In the genomic region with DNA sequence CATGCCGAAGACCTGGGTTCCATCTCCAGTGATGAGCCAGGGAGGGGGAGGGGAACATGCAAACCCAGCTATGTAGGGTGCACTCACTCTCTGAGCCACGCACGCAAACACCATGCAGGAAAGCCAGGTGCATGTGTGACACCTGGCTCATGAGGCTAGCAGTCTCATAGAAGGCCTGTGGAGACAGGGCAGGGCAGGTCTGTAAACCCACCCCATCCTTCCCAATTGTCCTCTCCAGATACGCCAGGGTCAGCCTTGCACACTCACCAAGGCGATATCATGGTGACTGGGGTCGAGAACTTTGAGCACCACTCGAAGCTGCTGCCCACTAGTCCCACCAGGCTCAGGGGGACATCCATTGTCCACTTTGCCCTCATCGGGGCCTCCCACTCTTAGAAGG, we compare ENCODE assay signal across 30 mouse cellular contexts.
"Had no signal": no experiment of that assay in that cellular context is flagged by ENCODE, and none has a peak within 500 bp of the region (broad histone marks: within the 10 kb centered on the region; RNA-seq: fewer than 3 reads in every experiment).

No protein-coding gene starts in this region.

- H3K4me2 ChIP-seq: limb, embryonic 12.5 days; limb, embryonic 13.5 days; limb, embryonic 15.5 days; liver, embryonic 11.5 days; liver, embryonic 12.5 days; liver, embryonic 13.5 days; liver, embryonic 15.5 days; lung, embryonic 14.5 days; lung, embryonic 15.5 days; midbrain, embryonic 11.5 days; midbrain, embryonic 12.5 days; midbrain, embryonic 13.5 days; midbrain, embryonic 15.5 days had no signal

- H3K4me1 ChIP-seq: limb, embryonic 10.5 days; limb, embryonic 12.5 days; limb, embryonic 13.5 days; limb, embryonic 15.5 days; liver, embryonic 12.5 days; liver, embryonic 15.5 days; lung, embryonic 15.5 days; megakaryocyte, embryonic 14.5 days; midbrain, embryonic 10.5 days; midbrain, embryonic 12.5 days; midbrain, embryonic 13.5 days; midbrain, embryonic 15.5 days had no signal

- H3K27ac ChIP-seq: limb, embryonic 10.5 days; limb, embryonic 12.5 days; limb, embryonic 13.5 days; limb, embryonic 15.5 days; liver, embryonic 12.5 days; liver, embryonic 13.5 days; liver, embryonic 14.5 days; liver, embryonic 15.5 days; lung, embryonic 15.5 days; macrophage; midbrain, embryonic 10.5 days; midbrain, embryonic 12.5 days; midbrain, embryonic 13.5 days; midbrain, embryonic 15.5 days had no signal

- H3K36me3 ChIP-seq: liver, embryonic 13.5 days; lung, embryonic 15.5 days; midbrain, embryonic 15.5 days had no signal

- H3K9me3 ChIP-seq: limb, embryonic 10.5 days; limb, embryonic 12.5 days; limb, embryonic 13.5 days; limb, embryonic 15.5 days; liver, embryonic 12.5 days; liver, embryonic 13.5 days; liver, embryonic 15.5 days; lung, embryonic 15.5 days; megakaryocyte, embryonic 14.5 days; midbrain, embryonic 10.5 days; midbrain, embryonic 12.5 days; midbrain, embryonic 13.5 days; midbrain, embryonic 15.5 days had no signal

- H3K27me3 ChIP-seq: limb, embryonic 12.5 days; limb, embryonic 13.5 days; limb, embryonic 15.5 days; liver, embryonic 12.5 days; liver, embryonic 13.5 days; liver, embryonic 15.5 days; lung, embryonic 15.5 days; megakaryocyte, embryonic 14.5 days; midbrain, embryonic 12.5 days; midbrain, embryonic 13.5 days; midbrain, embryonic 15.5 days had no signal

- ATAC-seq: liver, postnatal 0 days; lung, postnatal 0 days; midbrain, embryonic 13.5 days; midbrain, embryonic 15.5 days had no signal

- DNase-seq: left cerebral cortex, postnatal 4 days; liver; liver, embryonic 13.5 days; liver, postnatal 0 days; lung, adult 18-20 months; lung, adult 2 months; lung, embryonic 14.5 days; lung, postnatal 10 days; lung, postnatal 14 days; lung, postnatal 36 days; lung, postnatal 4 days; midbrain, embryonic 14.5 days had no signal

- H3K9ac ChIP-seq: limb, embryonic 12.5 days; limb, embryonic 13.5 days; limb, embryonic 15.5 days; liver, embryonic 12.5 days; liver, embryonic 13.5 days; liver, embryonic 14.5 days; liver, embryonic 15.5 days; liver, postnatal 0 days; lung, embryonic 14.5 days; lung, embryonic 15.5 days; midbrain, embryonic 12.5 days; midbrain, embryonic 13.5 days; midbrain, embryonic 15.5 days had no signal

- H3K4me3 ChIP-seq: limb, embryonic 10.5 days; limb, embryonic 12.5 days; limb, embryonic 13.5 days; limb, embryonic 15.5 days; liver, embryonic 12.5 days; liver, embryonic 13.5 days; liver, embryonic 15.5 days; lung, embryonic 15.5 days; megakaryocyte, embryonic 14.5 days; midbrain, embryonic 10.5 days; midbrain, embryonic 12.5 days; midbrain, embryonic 13.5 days; midbrain, embryonic 15.5 days; myocyte had no signal
